Mouse (Mus musculus) urinary bladder, postnatal 36 days (tissue): ENCODE results near the gene Glyr1.

Experiments
- DNase-seq, 2 experiments: peaks; one replicate each; pipeline ENCODE4 v3.0.0; 2022; ENCODE audit warnings: low spot score in 2 of 2, mixed read lengths in 1 of 2

Glyr1 gene

DNA sequence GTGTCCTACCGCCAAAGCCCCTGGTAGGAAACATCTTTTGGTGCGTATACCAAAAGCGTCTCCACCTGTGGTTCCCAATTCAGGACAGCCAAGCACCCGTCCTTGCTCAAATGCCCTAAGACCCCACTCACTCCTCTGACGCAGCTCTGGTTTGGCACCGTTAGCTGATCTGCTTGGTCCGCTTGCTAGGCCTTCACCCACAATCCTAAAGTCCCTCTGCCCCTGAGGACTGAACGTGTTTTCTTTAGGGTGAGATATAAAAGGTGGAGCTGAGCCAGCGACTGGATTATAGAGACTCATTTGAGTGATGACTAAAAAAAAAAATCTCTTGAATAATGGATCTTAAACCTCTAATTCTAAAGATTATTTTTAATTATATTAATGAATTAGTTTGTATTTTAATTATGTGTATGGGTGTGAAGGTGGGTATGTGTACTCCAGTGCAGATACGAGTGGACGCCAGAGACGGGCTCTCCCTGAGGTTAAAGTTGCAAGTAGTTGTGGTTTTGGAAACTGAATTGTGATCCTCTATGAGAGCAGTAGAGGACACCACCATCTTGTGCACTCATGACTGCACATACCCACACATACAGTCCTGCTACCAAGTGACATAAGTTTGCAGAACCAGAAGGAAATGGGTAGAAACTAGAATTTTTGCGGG lies 84.8 kb downstream of the Glyr1 start:
- DNase-seq, result no peak
